Mouse (Mus musculus) cerebellum, adult 2 months (tissue): ENCODE results near the gene Hs2st1.

Experiments
- CTCF ChIP-seq: fragments of 200-500 bp; IDR thresholded peaks from 2 replicates; pipeline ENCODE4 v1.5.1; 2011; ENCODE audit warnings: low read depth, mild to moderate bottlenecking, control low read depth, low read length, moderate library complexity, borderline replicate concordance; ENCODE audit not compliant: insufficient read depth
- POLR2A ChIP-seq: fragments of 200-500 bp; IDR thresholded peaks from 2 replicates; pipeline ENCODE4 v1.6.1; 2011; ENCODE audit warnings: low read length, control low read depth, borderline replicate concordance; ENCODE audit not compliant: insufficient read depth

DNA sequence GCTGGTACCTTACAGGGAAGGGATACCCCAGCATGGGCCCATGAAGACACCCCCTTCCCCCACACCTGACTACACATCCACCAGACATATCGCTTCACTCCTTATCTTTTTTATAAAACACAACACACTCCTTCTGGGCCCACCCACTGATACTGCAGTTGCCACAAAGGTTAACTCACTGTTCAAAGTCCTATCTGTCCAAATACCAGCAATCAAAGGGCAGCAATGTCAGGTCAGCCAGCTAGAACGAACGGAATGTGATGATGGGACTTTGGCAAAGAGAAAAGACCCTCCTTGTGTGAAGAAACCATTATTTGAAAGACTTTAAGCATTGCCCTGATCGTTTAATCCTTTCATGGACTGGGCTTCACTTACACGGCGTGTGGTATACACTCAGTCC is 42.4 kb upstream of the Hs2st1 start:
- TF ChIP-seq POLR2A (no peak), CTCF (no peak)
